8 mouse cellular contexts compared by ENCODE assay signal in genomic region chr5:135001309-135001708, GRCm38 (mm10). TPM values are rescaled to one million over a fixed set of nuclear protein-coding genes. Genes with fewer than 3 reads are reported as not detected.
A peak's percentile ranks its signal among the peaks of the same experiment; 100 is the strongest.
DNase-seq lines count a peak whose midpoint lies in the region; ATAC-seq lines count a peak whose summit lies in the region.

No protein-coding gene starts in this region.

- H3K27ac ChIP-seq in hindbrain, embryonic 15.5 days (replicated peaks), result 0 out of 2 replicates have a peak overlapping the region, but pooled peaks have one; percentile 30
- no peak overlapping the region for H3K27ac ChIP-seq in midbrain, embryonic 15.5 days

- H3K4me2 ChIP-seq in hindbrain, embryonic 15.5 days, result peak overlapping the region; percentile 40
- H3K4me2 ChIP-seq in midbrain, embryonic 15.5 days, result peak overlapping the region; percentile 43

- no peaks in the 10 kb centered on the region for H3K27me3 ChIP-seq in hindbrain, embryonic 15.5 days
- H3K27me3 ChIP-seq in midbrain, embryonic 15.5 days (replicated peaks), result no peaks in the 10 kb centered on the region

- H3K4me3 ChIP-seq in hindbrain, embryonic 15.5 days, result no peak overlapping the region
- no peak overlapping the region for H3K4me3 ChIP-seq in midbrain, embryonic 15.5 days

- DNase-seq in right cerebral cortex, postnatal 10 days (ENCODE audit: low spot score in 2 of 2), result peak; percentile 61 to 69
- no peak for DNase-seq in right cerebral cortex, postnatal 25 days
- peak; percentile 85 for DNase-seq in embryo, embryonic 11 days
- DNase-seq in liver, result peak; percentile 55
- peak; percentile 58 for DNase-seq in urinary bladder, postnatal 25 days (ENCODE audit: low spot score)
- no peak for DNase-seq in gastrocnemius, adult 18-20 months (ENCODE audit: low spot score)

- H3K36me3 ChIP-seq in hindbrain, embryonic 15.5 days, result no peaks in the 10 kb centered on the region
- no peaks in the 10 kb centered on the region for H3K36me3 ChIP-seq in midbrain, embryonic 15.5 days (replicated peaks)

- no peaks in the 10 kb centered on the region for H3K9me3 ChIP-seq in hindbrain, embryonic 15.5 days
- no peaks in the 10 kb centered on the region for H3K9me3 ChIP-seq in midbrain, embryonic 15.5 days

- H3K4me1 ChIP-seq in hindbrain, embryonic 15.5 days (replicated peaks), result peaks cover 8% of the 10 kb centered on the region
- H3K4me1 ChIP-seq in midbrain, embryonic 15.5 days, result peaks cover 10% of the 10 kb centered on the region

- under 1% methylated on average over 14 of the region's 14 CpGs for WGBS in hindbrain, embryonic 15.5 days
- WGBS in midbrain, embryonic 15.5 days, result 3% methylated on average over 14 of the region's 14 CpGs

- ATAC-seq in hindbrain, embryonic 15.5 days (ENCODE audit: low FRiP score, low read depth), result peak; percentile 62; the same call in 1 of the 2 replicates
- peak; percentile 65 for ATAC-seq in midbrain, embryonic 15.5 days (replicated peaks)

- no peak overlapping the region for H3K9ac ChIP-seq in hindbrain, embryonic 15.5 days
- no peak overlapping the region for H3K9ac ChIP-seq in midbrain, embryonic 15.5 days

RNA-seq across cellular contexts. Expression of gene Abhd11, which starts 7.6 kb away (rescaled TPM):
- polyA plus RNA-seq in hindbrain, embryonic 15.5 days (2015; fragmentation: Nextera tagmentation; extraction: Ambion mirVana), result 68.1 and 68.3 TPM in 2 replicates
- polyA plus RNA-seq in midbrain, embryonic 15.5 days (2015; fragmentation: Nextera tagmentation; extraction: Ambion mirVana), result 68.4 and 70.1 TPM in 2 replicates
- total RNA-seq in gastrocnemius, adult 18-20 months (2021), result 10 to 100 TPM; 45.1 to 49.8 TPM

RNA-seq across cellular contexts. Expression of gene Cldn3, which starts 15.3 kb away (rescaled TPM):
- polyA plus RNA-seq in hindbrain, embryonic 15.5 days (2015; fragmentation: Nextera tagmentation; extraction: Ambion mirVana), result 2.2 and 2.8 TPM in 2 replicates
- 2.1 and 3.0 TPM in 2 replicates for polyA plus RNA-seq in midbrain, embryonic 15.5 days (2015; fragmentation: Nextera tagmentation; extraction: Ambion mirVana)
- total RNA-seq in gastrocnemius, adult 18-20 months (2021), result under 1 TPM; 0.18 to 0.36 TPM

RNA-seq across cellular contexts. Expression of gene Stx1a, which starts 22.0 kb away (rescaled TPM):
- 127 and 145 TPM in 2 replicates for polyA plus RNA-seq in hindbrain, embryonic 15.5 days (2015; fragmentation: Nextera tagmentation; extraction: Ambion mirVana)
- polyA plus RNA-seq in midbrain, embryonic 15.5 days (2015; fragmentation: Nextera tagmentation; extraction: Ambion mirVana), result 156 and 157 TPM in 2 replicates
- total RNA-seq in gastrocnemius, adult 18-20 months (2021), result under 1 TPM; 0.18 to 0.40 TPM

RNA-seq across cellular contexts. Expression of gene Cldn4, which starts 54.6 kb away (rescaled TPM):
- polyA plus RNA-seq in hindbrain, embryonic 15.5 days (2015; fragmentation: Nextera tagmentation; extraction: Ambion mirVana), result 0.10 TPM in 1 of 2 replicates, not detected in the other
- polyA plus RNA-seq in midbrain, embryonic 15.5 days (2015; fragmentation: Nextera tagmentation; extraction: Ambion mirVana), result not detected in 2 replicates
- total RNA-seq in gastrocnemius, adult 18-20 months (2021), result not detected

Comparison
In these comparisons a context has a peak if more than half of its experiments do, and no peak if none do; other contexts are left out.
1. DNase-seq: peak in right cerebral cortex, postnatal 10 days (2 of 2), embryo, embryonic 11 days (single experiment), liver (single experiment) and urinary bladder, postnatal 25 days (single experiment); none in right cerebral cortex, postnatal 25 days (single experiment) and gastrocnemius, adult 18-20 months (single experiment).